Mouse (Mus musculus): ENCODE measurements around the gene Arrdc2. TPM values are rescaled to one million over a fixed set of nuclear protein-coding genes. Genes with fewer than 3 reads are reported as not detected.
A peak's percentile ranks its signal among the peaks of the same experiment; 100 is the strongest.
"Not testable (repeated sequence)": the region's sequence is repeated elsewhere in the genome, so short reads cannot be mapped to it uniquely, and the experiment has no call there.

The Arrdc2 gene
- total RNA-seq, 2 experiments from 2014 or later, result 16.9 to 20.2 TPM

GRCm38 (mm10) chr8:70843941-70844340 is 4.4 kb upstream of the Arrdc2 start:
- intact Hi-C loops (cut with DNase I), result loop anchor here (1.0 to 5.0 kb wide), 2 partner anchors 25 to 77 kb away; no protein-coding TSS in a partner anchor
- no peak for DNase-seq (ENCODE audit: low spot score in 2 of 2)

GRCm38 (mm10) chr8:70843214-70843773 is 3.8 kb upstream of the Arrdc2 start:
- no peak for DNase-seq (ENCODE audit: low spot score in 2 of 2)
- intact Hi-C loops (cut with DNase I), result loop anchor here (5.0 kb wide), 1 partner anchor 76 kb away; no protein-coding TSS in a partner anchor

- intact Hi-C loops (cut with DNase I), result loop anchor here (5.0 kb wide), 1 partner anchor 75 kb away; no protein-coding TSS in a partner anchor
- DNase-seq (ENCODE audit: low spot score in 2 of 2), result no peak
Observed at GRCm38 (mm10) chr8:70842484-70842883, 3.0 kb upstream of the Arrdc2 start.

- intact Hi-C loops (cut with DNase I), result loop anchor here (2.0 to 5.0 kb wide), 2 partner anchors 74 to 123 kb away; partner anchors contain the start of gene Gm3336
- peak; percentile 80 to 89 for DNase-seq (ENCODE audit: low spot score in 2 of 2)
Observed at GRCm38 (mm10) chr8:70841147-70842072, 1.9 kb upstream of the Arrdc2 start.

- intact Hi-C loops (cut with DNase I), result loop anchor here (2.0 to 5.0 kb wide), 2 partner anchors 73 to 122 kb away; partner anchors contain the start of gene Gm3336
- DNase-seq (ENCODE audit: low spot score in 2 of 2), result no peak
Observed at GRCm38 (mm10) chr8:70840590-70840989, 1.1 kb upstream of the Arrdc2 start.

GRCm38 (mm10) chr8:70838654-70839407 is 689 bp downstream of the Arrdc2 start:
- DNase-seq (ENCODE audit: low spot score in 2 of 2), result no peak
- intact Hi-C loops (cut with DNase I), result loop anchor here (2.0 kb wide), 1 partner anchor 16 kb away; no protein-coding TSS in a partner anchor

- intact Hi-C loops (cut with DNase I), result no loop called here
Observed at GRCm38 (mm10) chr8:70836666-70837065, 2.9 kb downstream of the Arrdc2 start.

GRCm38 (mm10) chr8:70834071-70834470 is 5.4 kb downstream of the Arrdc2 start:
- DNase-seq (ENCODE audit: low spot score in 2 of 2), result no peak
- intact Hi-C loops (cut with DNase I), result no loop called here

More at GRCm38 (mm10) chr8:70836666-70837065, 2.9 kb downstream of the Arrdc2 start:
- no peak for DNase-seq (ENCODE audit: low spot score in 2 of 2)

GRCm38 (mm10) chr8:70833520-70833919 is 6.0 kb downstream of the Arrdc2 start:
- intact Hi-C loops (cut with DNase I), result no loop called here
- peak; percentile 45 to 48 for DNase-seq (ENCODE audit: low spot score in 2 of 2)

- intact Hi-C loops (cut with DNase I), result no loop called here
- DNase-seq (ENCODE audit: low spot score in 2 of 2), result no peak
Observed at GRCm38 (mm10) chr8:70833018-70833482, 6.5 kb downstream of the Arrdc2 start.

- no peak for DNase-seq (ENCODE audit: low spot score in 2 of 2)
- intact Hi-C loops (cut with DNase I), result no loop called here
Observed at GRCm38 (mm10) chr8:70832371-70832770, 7.1 kb downstream of the Arrdc2 start.

GRCm38 (mm10) chr8:70831517-70831916 is 8.0 kb downstream of the Arrdc2 start:
- intact Hi-C loops (cut with DNase I), result no loop called here
- DNase-seq (ENCODE audit: low spot score in 2 of 2), result no peak

- intact Hi-C loops (cut with DNase I), result no loop called here
Observed at GRCm38 (mm10) chr8:70827796-70828195, 11.7 kb downstream of the Arrdc2 start.

GRCm38 (mm10) chr8:70827010-70827409 is 12.5 kb downstream of the Arrdc2 start:
- DNase-seq (ENCODE audit: low spot score in 2 of 2), result no peak
- intact Hi-C loops (cut with DNase I), result no loop called here

More at GRCm38 (mm10) chr8:70827796-70828195, 11.7 kb downstream of the Arrdc2 start:
- DNase-seq (ENCODE audit: low spot score in 2 of 2), result no peak

GRCm38 (mm10) chr8:70825816-70826215 is 13.7 kb downstream of the Arrdc2 start:
- intact Hi-C loops (cut with DNase I), result no loop called here
- DNase-seq (ENCODE audit: low spot score in 2 of 2), result no peak

GRCm38 (mm10) chr8:70823802-70824201 is 15.7 kb downstream of the Arrdc2 start:
- DNase-seq (ENCODE audit: low spot score in 2 of 2), result no peak
- intact Hi-C loops (cut with DNase I), result loop anchor here (2.0 kb wide), 1 partner anchor 15 kb away; the partner anchor contains the start of gene Arrdc2

- intact Hi-C loops (cut with DNase I), result loop anchor here (2.0 kb wide), 1 partner anchor 16 kb away; the partner anchor contains the start of gene Arrdc2
Observed at GRCm38 (mm10) chr8:70822594-70822993, 16.9 kb downstream of the Arrdc2 start.

GRCm38 (mm10) chr8:70821992-70822391 is 17.5 kb downstream of the Arrdc2 start:
- intact Hi-C loops (cut with DNase I), result loop anchor here (2.0 kb wide), 1 partner anchor 17 kb away; the partner anchor contains the start of gene Arrdc2

More at GRCm38 (mm10) chr8:70822594-70822993, 16.9 kb downstream of the Arrdc2 start:
- not testable (repeated sequence) for DNase-seq (ENCODE audit: low spot score in 2 of 2)

GRCm38 (mm10) chr8:70821399-70821962 is 18.0 kb downstream of the Arrdc2 start:
- DNase-seq (ENCODE audit: low spot score in 2 of 2), result no peak
- intact Hi-C loops (cut with DNase I), result no loop called here

More at GRCm38 (mm10) chr8:70821992-70822391, 17.5 kb downstream of the Arrdc2 start:
- no peak for DNase-seq (ENCODE audit: low spot score in 2 of 2)

Measured in left cerebral cortex, postnatal 36 days (tissue).